Mouse (Mus musculus): Measurements from ENCODE around the gene Foxo1. TPM values are rescaled to one million over a fixed set of nuclear protein-coding genes. Genes with fewer than 3 reads are reported as not detected.

Foxo1 gene
- polyA plus RNA-seq (2014; fragmentation: Illumina TruSeq; extraction: RNeasy Lipid Tissue Mini Kit (QIAGEN cat#74804); ENCODE audit: low replicate concordance), result 19.2 TPM

DNA sequence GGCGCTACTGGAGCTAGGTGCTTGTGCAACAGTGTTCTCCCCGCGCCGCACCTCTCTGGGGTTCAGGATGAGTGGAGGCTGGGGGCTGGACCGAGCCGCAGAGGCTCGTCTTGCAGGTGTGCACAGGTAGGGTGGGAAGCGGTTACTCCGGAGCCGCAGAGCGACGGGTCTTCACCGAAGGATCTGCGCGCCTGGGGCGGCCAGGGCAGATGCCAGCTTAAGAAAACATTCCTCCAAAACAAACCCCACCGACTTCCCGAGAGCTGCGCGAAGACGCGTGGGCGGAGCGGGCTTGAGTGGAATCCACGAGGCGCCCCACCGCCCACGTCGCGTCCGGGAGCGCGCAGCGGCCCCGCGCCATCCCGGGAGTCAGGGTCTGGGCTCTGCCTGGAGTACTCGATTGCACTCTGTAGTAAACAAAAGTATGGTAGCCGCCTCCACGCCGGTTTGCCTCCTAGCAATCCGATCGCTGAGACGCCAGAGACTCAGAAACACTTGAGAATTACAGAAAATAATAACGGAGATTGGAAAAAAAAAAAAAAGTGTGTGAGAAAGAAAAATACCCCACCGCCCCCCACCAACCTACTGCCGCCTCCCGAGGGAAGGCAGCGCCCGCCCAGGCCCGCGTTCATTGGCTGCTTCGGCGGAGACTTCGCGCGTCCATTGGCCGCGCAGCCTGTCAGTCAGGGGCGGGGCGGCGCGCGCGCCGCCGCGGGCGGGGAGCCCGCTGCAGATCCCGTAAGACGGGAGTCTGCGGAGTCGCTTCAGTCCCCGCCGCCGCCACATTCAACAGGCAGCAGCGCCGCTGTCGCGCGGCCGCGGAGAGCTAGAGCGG lies at the start of gene Foxo1:
Foxo1 (plus strand) TSS at position 685 of the 835 bp plus-strand sequence.

Other genes starting within 250 kb of the Foxo1 start
- 1.3 TPM for gene Maml3, start 163.3 kb upstream of the Foxo1 start, polyA plus RNA-seq (2014; fragmentation: Illumina TruSeq; extraction: RNeasy Lipid Tissue Mini Kit (QIAGEN cat#74804); ENCODE audit: low replicate concordance)